ENCODE assay signal across 9 mouse cellular contexts in the genomic region with DNA sequence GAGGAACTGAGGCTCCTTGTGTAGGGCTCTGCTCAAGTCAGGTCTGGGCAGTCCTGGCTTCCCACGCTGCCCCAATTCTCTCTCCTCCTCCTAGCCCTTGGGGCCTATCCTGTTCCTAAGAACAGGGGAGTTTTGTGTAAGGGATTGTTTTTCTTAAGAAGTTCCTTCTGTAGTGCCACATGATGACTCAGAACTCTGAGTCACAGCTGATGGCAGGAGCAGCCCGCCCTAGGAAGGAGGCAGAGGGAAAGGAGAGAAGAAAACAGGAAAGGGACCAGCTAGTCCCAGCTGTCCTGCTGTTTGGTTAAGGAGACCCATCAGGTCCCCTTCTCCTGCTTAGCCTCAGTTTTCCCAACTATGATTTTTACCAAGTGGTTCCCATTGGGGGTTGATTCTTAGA. TPM values are rescaled to one million over a fixed set of nuclear protein-coding genes. Genes with fewer than 3 reads are reported as not detected.
DNase-seq lines count a peak whose midpoint lies in the region; ATAC-seq and TF ChIP-seq lines count a peak whose summit lies in the region.
"Had no signal": no experiment of that assay in that cellular context is flagged by ENCODE, and none has a peak within 500 bp of the region (broad histone marks: within the 10 kb centered on the region; RNA-seq: fewer than 3 reads in every experiment).

No protein-coding gene starts in this region.

- peak overlapping the region; percentile 84; the same call in 1 of the 2 replicates for H3K27ac ChIP-seq in layer of hippocampus, adult 2 months
- H3K27ac ChIP-seq in brown adipose tissue, adult 24 weeks (replicated peaks; ENCODE audit: low read depth, low read length), result peak overlapping the region; percentile 23
- peak overlapping the region; percentile 68 for H3K27ac ChIP-seq in heart, embryonic 13.5 days (replicated peaks)

- peaks cover 9% of the 10 kb centered on the region; the same call in 1 of the 2 replicates for H3K4me1 ChIP-seq in brown adipose tissue, adult 24 weeks (ENCODE audit: control insufficient read depth, insufficient read depth, insufficient read length, low read length)
- H3K4me1 ChIP-seq in heart, embryonic 13.5 days, result peaks cover 88% of the 10 kb centered on the region

- TF ChIP-seq CTCF in layer of hippocampus, adult 2 months (conservative IDR thresholded peaks at IDR 0.05), result no peak

- 0 out of 2 replicates have a peak overlapping the region, but pooled peaks have one; percentile 47 for H3K9ac ChIP-seq in heart, embryonic 13.5 days

- H3K4me2 ChIP-seq in heart, embryonic 13.5 days, result no peak overlapping the region

- H3K4me3 ChIP-seq in layer of hippocampus, adult 2 months, result no peak overlapping the region
- H3K4me3 ChIP-seq in brown adipose tissue, adult 24 weeks (ENCODE audit: insufficient read depth, low read depth, low read length), result no peak overlapping the region
- H3K4me3 ChIP-seq in heart, embryonic 13.5 days, result no peak overlapping the region

- no peak for ATAC-seq in heart, embryonic 13.5 days (ENCODE audit: extremely low read depth, insufficient number of reproducible peaks, low FRiP score, low TSS enrichment)
- peak; percentile 38; the same call in 1 of the 2 replicates for ATAC-seq in megakaryocyte, adult 5-6 weeks (ENCODE audit: poor library complexity, severe bottlenecking)
- ATAC-seq in activated CD4-positive, CD25-positive, alpha-beta regulatory T cell, adult 4 months, result no peak

- no peaks in the 10 kb centered on the region for H3K36me3 ChIP-seq in heart, embryonic 13.5 days

- DNase-seq in layer of hippocampus, adult 2 months (ENCODE audit: low spot score in 2 of 2), result peak in 1 of 2 experiments; percentile 63
- no peak for DNase-seq in layer of hippocampus, postnatal 36 days
- no peak for DNase-seq in yolk sac, embryonic 10.5 days (ENCODE audit: low spot score)
- DNase-seq in neural tube, embryonic 10.5 days (ENCODE audit: extremely low spot score, low spot score), result no peak
- DNase-seq: kidney, adult 18-20 months had no signal

- 46% methylated on average over 2 of the region's 2 CpGs for WGBS in heart, embryonic 13.5 days

- no peaks in the 10 kb centered on the region for H3K27me3 ChIP-seq in heart, embryonic 13.5 days (replicated peaks)

- H3K9me3 ChIP-seq in heart, embryonic 13.5 days, result no peaks in the 10 kb centered on the region

RNA-seq across cellular contexts. Expression of a gene that starts 15.6 kb away (rescaled TPM):
- total RNA-seq in layer of hippocampus, adult 2 months (2021), result 10 to 100 TPM; 46.5 to 49.1 TPM
- total RNA-seq in layer of hippocampus, postnatal 36 days (2021), result 10 to 100 TPM; 73.3 to 75.0 TPM
- 804 and 896 TPM in 2 replicates for polyA plus RNA-seq in brown adipose tissue, adult 24 weeks (2012; ENCODE audit: insufficient read depth, insufficient read length, missing spikeins)
- 205 and 215 TPM in 2 replicates for polyA plus RNA-seq in heart, embryonic 13.5 days (2015; fragmentation: Nextera tagmentation; extraction: Ambion mirVana)
- total RNA-seq in megakaryocyte, adult 5-6 weeks (2015), result 54.1 and 69.6 TPM in 2 replicates
- total RNA-seq in megakaryocyte, adult 5-6 weeks (2017), result 90.9 and 98.1 TPM in 2 replicates
- 10 to 100 TPM; 27.2 to 28.3 TPM for polyA plus RNA-seq in activated CD4-positive, CD25-positive, alpha-beta regulatory T cell, adult 4 months (2017; shearing (Covaris generic))

Comparison
In these comparisons a context has a peak if more than half of its experiments do, and no peak if none do; other contexts are left out.
1. H3K27ac ChIP-seq: peak in every context shown above with its lines; median percentile 84 in layer of hippocampus, adult 2 months; 68 in heart, embryonic 13.5 days; 23 in brown adipose tissue, adult 24 weeks.